Mouse (Mus musculus) skeletal muscle tissue, adult 2 months (tissue): ENCODE data around the gene Il4i1.
A peak's percentile ranks its signal among the peaks of the same experiment; 100 is the strongest.

Experiments used
- DNase-seq: peaks from one replicate; pipeline ENCODE4 v3.0.0-alpha.2; 2012; ENCODE audit warnings: low read depth, low spot score

Il4i1 gene

DNA sequence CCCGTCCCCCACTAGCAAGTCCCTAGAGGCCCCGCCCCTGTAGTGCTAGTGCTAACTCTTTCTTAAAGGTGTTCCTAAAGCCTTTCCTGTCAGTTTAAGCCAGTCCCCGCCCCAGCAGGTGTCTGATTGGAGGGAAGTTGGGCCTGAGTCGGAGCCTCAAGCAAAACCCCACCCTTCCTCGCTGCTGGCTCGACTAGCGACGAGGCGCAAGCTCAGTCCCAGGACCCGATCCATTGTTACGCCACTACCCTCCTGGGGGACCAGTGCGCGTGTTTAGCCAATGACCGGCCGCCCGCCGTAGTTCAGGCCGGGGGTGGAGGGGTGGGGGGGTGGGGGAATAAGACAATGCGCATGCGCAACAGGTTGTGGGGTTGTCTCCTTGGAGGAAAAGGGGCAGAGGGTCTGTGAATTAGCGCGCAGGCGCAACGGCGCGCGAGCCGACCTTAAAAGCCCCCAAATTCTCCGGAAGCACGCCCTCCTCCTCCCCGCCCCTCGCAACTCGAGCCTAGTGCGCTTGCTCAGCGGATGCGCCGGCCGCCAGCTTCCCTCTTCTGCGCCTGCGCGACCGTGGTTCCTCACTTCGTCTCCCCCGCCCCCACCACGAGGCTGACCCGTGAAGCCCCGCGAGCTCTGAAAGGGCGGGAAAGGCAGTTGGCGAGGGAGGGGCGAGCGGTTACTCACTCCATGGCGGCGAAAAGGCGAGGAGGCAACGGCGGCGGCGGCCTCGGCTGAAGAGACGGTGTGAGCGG, at the start of gene Il4i1, which contains the start of gene Nup62:
Il4i1 (plus strand) TSS at position 667 of the 749 bp plus-strand sequence.
Nup62 (plus strand) TSS at position 368 of the 749 bp plus-strand sequence.
- DNase-seq = peak; percentile 99

DNA sequence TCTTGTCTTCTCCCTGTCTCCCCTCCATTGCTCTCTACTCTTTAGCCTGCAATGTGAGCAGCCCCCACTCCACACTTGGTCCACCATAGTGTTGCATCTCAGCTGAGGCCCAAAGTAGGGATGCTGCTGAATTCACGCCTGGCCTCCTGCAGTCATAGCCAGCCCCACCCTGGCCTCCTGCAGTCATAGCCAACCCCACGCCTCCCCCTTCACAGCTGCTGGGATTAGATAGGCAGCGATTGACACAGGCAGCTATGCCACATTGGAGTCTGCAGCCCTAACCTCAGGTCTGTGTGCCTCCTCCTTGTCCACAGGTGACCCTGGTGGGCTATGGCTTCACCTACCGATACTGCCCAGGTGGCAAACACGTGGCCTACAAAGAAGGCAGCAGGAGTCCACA, 48.1 kb upstream of the Il4i1 start:
- no peak for DNase-seq

DNA sequence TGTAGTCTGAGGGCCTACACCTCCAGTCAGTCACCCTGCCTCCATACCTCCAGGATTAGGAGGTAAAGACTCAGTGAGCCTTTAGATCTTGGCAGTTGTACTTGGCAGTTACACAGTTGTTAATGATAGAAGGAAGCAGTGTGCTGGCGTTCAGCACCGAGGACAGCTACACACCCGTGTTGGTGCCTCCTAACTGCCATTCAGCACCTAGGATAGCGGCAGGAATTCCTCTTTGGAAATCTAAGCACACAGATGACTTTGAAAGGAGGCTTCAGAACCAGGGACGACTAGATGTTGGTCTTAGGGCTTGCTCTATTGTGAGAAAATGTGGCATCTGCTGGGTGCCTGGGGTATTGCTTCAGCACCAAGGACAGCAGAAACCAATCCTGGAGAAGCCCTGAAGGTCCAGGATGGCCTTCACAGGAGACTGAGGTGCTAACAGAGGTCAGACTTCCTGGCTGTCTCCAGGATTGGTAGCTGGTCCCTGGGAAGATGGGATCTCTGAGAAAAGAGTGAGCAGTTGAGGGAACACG, 46.1 kb upstream of the Il4i1 start:
- DNase-seq = peak; percentile 48

DNA sequence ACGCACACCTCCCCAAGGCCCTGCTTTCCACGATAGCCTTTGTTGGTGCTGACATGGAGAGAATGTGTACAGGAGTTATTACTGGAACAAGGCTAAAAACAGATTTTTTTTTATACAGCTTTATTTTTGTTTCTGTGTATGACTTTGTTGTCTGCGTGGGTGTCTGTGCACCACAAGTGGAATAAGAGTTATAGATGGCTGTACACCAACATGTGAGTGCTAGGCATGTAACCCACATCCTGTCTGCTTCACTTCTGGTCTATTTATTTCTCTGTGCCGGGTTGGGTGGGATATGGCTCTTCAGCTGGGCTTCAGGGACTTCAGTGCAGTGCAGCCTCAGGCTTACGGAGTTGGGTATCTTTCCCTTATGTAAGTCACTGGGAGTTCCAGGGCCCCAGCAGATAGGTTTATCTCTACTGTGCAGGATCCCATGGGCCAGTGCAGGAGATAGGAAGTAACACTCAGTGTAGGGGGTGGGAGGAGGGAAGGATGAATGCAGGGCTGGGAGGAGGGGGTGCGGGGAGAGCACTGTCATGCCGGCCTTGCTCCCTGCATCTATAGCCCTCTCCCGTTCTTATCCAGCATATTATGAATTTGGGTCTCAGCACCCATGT, 43.5 kb upstream of the Il4i1 start:
- no peak for DNase-seq

DNA sequence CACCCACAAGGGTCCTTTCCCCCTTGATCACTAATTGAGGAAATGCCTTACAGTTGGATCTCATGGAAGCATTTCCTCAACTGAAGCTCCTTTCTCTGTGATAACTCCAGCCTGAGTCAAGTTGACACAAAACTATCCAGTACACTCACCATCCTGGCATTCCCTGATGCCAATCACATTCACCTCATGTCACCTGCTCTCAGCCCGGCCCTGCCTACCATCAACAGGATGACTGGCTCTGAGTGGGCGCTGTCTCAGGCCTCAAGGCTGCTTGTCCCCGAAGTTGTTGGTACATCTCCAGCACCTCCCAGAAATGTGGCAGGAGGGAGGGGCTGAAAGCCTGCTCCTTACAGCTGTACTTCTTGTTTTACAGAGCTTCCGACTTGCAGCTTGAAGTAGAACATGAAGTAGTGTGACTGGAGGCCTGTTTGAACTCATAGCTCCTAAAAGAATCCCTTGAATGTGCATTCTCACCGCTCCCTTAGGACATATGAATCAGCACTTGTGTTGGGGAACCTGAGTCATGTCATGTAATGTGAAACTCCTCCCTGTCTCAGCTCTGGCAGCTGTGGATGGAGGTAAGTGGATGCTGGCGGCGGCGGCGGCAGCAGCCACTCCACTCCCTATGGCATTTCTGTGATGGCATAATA, 39.2 kb upstream of the Il4i1 start:
- peak; percentile 13 for DNase-seq

DNA sequence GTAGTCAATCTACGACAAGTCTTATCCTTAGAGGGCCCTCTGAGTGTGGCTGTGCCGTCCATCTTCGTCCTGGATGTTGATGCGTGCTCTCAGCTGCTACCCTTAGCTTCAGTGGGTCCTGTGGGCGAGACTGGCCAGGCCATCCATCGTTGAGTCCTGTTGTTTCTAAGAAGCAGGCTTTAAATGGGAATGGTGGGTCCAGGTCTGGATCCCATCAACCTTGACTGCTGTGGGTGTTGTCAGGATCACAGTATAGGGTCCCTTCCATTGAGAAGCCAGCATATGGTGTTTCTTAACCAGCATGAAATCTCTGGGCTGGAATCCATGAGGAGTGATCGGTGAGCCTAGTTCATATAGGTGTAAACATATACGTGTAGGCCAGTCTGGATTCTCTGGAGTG, 36.1 kb upstream of the Il4i1 start:
- no peak for DNase-seq

DNA sequence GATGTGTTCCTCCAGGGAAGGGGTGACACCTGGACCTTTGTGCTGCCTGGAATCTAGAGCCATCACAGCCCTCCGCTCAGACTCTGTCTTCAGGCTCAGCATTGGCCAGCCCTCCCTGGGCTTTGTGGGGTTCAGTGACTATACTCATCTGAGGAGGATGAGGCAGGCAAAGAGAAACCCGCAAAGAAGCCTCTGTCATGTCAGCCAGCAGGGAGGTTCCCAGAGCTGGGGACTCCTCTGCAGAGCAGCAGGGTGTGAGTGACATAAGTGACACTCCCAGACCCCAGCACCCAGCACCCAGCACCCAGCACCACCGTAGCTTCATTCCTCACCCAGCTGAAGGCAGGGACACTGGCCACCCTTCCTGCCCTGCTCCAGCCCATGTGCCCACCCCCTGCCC, 26.7 kb upstream of the Il4i1 start:
- no peak for DNase-seq

DNA sequence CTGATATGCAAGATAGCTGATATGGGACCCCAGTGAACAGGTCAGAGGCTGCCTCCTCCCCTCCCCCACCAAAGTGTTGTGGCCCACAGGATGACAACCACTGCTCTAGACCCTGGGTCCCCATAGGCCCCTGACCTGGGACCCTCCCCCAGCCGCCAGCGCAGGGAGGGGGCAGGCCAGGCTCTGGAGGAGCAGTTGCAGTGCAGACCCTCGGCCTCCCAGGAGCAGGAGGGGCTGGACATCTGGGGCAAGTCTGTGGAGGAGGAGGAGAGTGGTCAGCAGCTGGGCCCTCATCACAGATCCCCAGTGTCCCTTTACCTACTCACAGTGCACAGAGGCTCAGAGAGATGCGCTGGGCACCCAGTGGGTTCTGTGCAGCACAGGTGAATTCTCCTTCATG, 26.1 kb upstream of the Il4i1 start:
- DNase-seq = no peak

DNA sequence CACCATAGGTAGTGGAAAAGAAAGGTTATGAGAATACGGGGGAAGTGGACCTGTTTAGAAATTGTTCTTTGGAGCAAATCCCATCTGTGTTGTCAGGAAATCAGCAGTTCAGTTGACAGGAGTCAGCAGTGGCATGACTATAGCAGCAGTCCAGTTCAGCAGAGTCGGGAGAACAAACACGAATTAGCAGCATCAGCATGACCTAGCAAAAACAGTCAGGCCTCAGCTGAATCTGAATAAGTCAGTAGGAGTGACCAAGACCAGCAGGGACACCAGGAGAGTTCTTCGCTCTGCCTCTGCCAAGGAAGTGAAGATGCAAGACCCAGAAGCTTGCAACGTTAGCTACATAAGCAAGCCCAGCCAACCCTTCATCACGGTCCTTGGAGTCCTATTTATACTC, 23.4 kb upstream of the Il4i1 start:
- DNase-seq = no peak

DNA sequence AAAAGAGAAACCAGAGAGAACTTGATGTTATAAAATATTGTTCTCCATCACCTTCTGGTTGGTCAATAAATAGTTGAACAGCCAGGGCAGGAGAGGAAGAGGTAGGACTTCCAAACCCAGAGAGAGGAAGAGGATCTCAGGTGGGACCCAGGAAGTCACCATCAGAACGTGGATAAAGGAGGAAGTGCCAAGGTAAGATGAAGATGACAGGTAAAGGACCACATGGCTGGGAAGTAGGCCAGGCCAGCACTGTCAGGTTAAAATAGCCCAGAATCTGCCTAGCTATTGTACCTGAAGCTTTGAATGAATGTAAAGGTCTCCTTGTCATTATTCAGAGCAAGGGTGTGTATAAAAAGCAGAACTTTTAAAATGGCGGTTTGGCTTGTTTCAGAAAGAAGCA, 7.3 kb upstream of the Il4i1 start:
- DNase-seq = no peak

DNA sequence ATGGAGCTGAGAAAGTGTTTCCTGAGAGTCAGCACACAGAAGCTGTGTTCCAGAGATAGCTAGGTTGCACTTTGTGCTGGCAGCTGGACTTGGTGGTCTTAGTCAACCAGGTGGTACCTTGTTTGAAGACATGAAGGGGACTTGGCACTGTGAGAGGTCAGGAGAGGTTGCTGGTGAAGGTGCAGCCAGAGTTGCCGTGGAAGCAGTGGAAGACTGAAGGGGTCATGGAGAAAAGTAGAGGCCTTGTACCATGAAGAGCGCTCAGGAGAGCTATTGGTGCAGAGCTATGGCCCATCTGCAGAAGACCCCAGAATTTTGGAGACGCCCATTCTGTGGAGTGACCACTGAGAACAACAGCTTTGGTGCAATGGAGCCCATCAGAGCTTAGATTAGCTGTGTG, 6.7 kb upstream of the Il4i1 start:
- no peak for DNase-seq

DNA sequence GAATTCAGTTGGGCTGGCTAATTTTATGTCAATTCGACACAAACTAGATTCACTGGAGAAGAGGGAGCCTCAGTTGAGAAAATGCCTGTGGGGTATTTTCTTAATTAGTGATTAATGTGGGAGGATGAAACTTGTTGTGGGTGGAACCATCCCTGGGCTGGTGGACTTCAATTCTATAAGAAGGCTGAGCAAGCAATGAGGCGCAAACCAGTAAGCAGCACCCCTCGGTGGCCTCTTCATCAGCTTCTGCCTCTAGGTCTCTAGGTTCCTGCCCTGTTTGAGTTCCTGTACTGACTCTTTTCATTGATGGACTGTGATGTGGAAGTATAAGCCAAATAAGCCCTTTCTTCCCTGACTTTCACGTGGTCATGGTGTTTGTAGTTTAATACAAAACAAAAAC, 5.8 kb upstream of the Il4i1 start:
- no peak for DNase-seq

DNA sequence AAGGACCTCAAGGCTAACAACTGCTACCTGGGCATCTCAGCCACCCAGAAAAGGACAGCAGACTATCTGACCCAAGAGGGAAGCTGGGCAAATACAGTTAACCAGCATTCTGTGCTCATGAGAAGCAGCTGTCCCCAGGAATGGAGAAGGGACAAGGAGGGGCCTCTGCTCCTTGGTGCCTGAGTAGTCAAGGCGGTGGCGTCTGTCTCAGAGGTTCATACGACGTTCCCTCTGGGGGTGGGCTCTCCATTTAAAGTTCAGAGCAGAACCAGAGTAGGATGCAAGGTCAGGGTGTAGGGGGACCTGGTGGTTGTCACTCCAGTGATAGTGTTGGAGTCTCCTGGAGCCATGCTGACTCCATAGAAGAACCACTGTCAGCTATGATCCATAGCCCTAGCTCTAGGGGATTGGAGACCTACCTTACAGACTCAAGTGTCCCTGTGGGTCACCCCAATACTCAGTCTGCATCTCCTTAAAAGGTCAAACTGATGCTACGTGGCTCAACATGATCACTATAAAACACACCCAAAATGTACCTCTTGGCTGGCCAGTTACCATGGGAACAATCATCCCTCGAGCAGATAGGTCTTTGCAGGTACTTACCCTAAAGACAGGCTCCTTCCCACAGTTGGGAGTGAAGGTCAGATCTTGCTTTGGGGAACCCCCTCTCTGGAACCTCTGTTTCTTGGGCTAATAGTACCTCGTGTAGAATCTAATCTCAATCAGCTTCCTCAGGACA, 5.2 kb upstream of the Il4i1 start:
- DNase-seq = no peak

DNA sequence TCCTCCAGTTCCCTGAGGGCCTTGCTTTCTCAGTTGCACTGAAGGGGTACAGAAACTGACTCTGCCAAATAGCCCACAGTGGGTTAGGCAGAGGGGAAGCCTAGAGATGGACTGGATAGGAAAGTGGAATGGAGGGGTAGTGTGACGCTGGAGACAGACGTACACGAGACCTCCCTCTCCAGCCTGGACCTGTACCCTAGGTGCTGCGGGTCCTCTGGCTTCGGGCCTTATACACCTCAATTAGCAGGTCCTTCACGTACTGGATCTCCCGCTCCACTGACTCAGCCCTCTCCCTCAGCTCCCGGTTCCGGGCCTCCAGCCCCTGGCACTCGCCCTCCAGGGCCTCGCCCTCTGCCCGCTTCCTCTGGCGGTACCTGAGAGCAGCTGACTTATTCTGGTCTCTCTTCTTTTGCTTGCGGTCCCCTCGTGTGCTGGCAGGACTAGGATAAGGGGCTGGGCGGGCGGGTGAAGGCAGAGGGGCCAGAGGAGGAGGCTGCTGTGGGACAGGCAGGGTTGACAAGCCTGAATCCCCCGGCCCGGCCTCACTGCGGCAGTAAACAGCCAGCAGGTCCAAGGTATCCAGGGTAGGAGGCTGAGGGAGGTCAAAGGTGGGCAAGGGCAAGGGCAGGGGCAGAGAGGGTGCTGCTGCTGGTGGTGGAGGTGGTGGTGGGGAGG, 3.4 kb upstream of the Il4i1 start:
- no peak for DNase-seq

DNA sequence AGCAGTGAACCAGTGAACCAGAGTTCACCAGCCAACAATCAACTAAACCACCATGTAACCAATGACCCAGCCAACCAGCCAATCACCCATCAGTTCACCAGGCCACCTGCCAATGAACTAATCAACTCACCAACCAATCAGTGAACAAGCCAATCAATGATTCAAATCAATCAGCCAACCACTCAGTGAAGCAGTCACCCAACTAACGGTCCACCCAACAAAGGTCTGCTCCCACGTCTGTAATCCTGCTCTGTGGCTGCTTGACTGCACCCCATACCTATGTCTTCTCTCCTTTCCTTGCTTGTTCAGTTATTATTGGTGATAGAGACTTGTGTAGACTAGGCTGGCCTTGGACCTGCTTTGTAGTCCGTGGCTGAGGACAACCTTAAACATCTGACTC, 2.2 kb upstream of the Il4i1 start:
- DNase-seq = no peak

DNA sequence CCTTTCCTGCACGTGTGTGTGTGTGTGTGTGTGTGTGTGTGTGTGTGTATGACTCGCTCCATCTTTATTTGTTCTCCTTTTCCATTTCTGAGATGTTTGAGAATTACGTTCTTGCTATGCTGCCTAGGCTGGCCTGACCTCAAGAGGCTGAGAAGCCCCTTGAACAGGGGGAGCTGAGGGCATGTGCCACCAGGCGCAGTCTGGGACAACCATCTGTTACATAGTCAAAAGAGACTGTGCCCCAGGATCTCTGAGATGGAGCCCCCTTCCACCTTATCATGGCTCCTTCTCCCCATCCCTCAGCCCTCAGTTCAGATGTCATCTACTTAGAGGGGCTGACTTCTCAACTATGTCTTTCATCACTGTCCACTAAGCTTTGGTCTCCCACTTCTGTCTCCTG, 1.8 kb upstream of the Il4i1 start:
- no peak for DNase-seq

DNA sequence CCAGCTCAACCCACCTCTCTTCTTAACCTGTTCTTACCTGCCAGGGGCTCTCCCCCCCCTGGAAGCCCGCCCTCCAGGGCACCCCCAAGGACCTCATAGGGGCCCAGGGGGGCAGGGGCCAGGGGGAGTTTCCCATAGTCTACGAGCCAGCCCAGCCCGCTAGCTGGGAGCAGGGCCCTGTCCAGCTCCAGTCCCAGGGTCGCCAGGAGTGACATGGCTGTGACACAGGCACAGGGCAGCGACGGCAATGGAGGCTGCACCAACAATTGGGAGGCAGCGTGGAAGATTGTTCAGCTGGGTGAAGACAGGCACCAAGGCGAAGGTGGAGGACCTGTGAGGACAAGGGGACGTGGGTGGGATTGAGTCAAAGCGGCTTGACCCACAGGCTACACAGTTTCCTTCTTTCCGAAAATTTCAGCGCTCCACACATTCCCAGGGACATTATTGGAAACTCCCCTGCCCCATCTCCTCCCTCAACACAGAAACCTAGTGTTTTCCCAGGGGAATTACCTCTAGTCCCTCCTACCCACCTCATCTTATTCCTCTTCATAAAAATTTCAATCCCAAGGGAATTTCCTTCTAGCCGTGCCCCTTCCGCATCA, 1.1 kb upstream of the Il4i1 start:
- no peak for DNase-seq

DNA sequence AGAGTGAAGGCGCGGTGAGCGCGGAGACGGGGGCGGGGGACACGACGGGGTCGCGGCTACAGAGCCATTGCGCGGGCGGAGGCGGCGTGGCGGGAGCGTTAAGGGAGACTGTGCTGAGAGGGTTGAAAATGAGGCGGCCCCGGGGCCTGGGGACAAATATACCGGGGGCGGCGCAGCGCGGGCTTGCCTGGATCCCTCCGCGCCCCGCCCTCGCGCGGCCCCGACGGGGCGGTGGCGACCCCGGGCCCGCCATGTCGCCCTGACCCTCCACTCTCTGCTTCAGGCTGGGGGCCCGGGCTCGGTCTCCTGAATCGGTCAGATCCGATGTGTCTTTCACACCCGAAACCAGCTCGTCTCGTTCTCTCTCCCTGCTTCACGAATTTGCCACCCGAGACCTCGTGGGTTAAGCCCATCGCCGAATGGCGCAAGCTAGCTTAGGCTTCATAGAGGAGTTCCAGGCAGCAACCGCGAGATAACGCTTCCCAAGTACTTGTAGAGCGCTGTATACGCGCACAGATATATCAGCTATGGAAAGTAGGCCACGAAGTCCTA, 359 bp downstream of the Il4i1 start, which contains the start of gene Atf5:
Atf5 (minus strand) TSS at position 189 of the 552 bp plus-strand sequence.
- DNase-seq = no peak

DNA sequence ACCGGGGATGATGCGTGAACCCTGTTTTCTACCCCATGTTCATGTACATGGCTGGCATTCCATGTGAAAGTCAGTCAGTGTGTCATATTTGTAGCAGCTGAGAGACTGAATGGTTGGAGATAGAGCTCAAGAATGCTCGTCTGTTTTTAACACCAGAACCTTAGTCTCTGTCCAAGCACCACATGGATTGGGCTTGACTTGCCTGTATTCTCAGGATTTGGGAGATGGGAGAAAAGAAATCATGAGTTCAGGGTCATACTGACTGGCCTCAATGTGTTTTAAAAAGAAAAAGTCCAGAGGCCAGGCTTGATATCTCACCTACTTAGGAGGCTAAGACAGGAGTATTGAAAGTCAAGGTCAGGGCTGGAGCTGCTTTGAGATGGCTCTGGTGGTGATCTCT, 1.3 kb downstream of the Il4i1 start:
- no peak for DNase-seq

DNA sequence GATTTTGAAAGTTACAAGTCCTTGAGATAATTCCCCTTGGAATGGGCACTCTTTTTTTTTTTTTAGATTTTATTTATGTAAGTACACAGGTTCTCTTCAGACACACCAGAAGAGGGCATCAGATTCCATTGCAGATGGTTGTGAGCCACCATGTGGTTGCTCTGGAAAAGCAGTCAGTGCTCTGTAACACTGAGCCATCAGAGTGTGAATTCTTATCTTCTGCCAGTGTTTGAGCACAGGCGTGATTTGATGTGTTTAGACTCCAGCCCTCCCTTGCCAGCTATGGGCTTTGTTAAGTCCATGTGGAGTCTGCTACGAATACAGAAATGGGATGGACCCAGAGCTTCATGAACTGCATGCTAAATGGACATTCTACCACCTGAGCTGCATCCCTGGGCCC, 2.0 kb downstream of the Il4i1 start:
- no peak for DNase-seq
